Mouse (Mus musculus) erythroblast, adult 5-6 weeks (primary cell): Measurements from ENCODE around the gene Arpp19. TPM values are rescaled to one million over a fixed set of nuclear protein-coding genes. Genes with fewer than 3 reads are reported as not detected.
A peak's percentile ranks its signal among the peaks of the same experiment; 100 is the strongest.

Source experiments
- ATAC-seq: replicated peaks from 2 replicates; pipeline ENCODE4 v1.8.0; 2016; ENCODE audit warnings: moderate number of reproducible peaks, mild to moderate bottlenecking, moderate TSS enrichment, inconsistent platforms; ENCODE audit not compliant: poor library complexity, low FRiP score, severe bottlenecking
- total RNA-seq, 2 experiments: library from RNA; stranded (forward) in 1 of 2; stranded (reverse) in 1 of 2; fragments of 150-400 nt in 1 of 2; fragments of 200-764, 138-1000 nt in 1 of 2; gene quantifications; 2 replicates each; pipeline versions ENCODE4 v1.2.3 to v1.2.4; 2015 to 2017; ENCODE audit warnings: low replicate concordance in 2 of 2

Arpp19 gene
- total RNA-seq (2015; ENCODE audit: low replicate concordance), result 27.8 and 74.7 TPM in 2 replicates
- total RNA-seq (2017; ENCODE audit: low replicate concordance), result 30.8 and 55.2 TPM in 2 replicates

DNA sequence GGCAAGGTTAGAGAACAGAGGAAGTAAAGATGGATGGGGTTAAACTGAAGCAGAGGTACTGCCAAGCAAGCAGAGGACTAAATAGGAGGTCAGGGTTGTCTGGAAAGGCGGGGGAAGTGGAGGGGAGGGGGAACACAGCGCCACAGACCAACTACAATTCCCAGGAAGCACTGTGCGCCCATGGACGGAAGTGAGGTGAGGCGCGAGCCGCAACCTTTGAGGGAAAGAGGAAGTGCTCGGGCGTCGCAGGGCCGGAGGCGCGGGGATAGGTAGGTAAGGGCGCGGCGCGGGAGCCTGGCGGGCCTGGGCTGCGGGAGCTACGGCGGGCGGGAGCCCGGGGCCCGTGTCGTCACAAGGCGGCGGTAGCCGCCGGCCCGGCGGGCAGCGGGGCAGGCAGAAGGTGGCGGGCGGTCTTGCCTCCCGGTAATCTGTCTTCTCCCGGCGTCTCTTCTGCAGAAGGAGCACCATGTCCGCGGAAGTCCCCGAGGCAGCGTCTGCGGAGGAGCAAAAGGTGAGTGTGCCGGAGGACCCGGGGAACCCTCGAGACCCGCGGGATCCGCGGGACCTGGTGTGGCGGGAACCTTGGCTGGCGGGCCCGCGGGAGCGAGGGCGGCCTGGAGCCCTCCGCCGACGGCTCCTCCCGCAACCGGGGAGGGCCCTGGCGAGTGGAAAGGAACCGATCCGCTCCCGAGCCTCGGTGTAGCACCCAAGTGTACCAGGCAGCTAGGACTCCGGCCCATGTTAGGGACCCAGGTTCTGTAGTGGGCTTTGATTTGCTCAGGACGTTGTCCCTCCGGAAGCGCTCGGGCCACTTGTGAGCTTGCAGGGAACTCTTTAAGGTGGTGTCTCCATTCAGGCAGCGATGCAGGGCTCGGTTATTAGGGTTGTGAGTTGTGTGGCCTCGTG, at the start of gene Arpp19:
Arpp19 (plus strand) TSS at position 164 of the 906 bp plus-strand sequence.
- peak; percentile 75 for ATAC-seq

DNA sequence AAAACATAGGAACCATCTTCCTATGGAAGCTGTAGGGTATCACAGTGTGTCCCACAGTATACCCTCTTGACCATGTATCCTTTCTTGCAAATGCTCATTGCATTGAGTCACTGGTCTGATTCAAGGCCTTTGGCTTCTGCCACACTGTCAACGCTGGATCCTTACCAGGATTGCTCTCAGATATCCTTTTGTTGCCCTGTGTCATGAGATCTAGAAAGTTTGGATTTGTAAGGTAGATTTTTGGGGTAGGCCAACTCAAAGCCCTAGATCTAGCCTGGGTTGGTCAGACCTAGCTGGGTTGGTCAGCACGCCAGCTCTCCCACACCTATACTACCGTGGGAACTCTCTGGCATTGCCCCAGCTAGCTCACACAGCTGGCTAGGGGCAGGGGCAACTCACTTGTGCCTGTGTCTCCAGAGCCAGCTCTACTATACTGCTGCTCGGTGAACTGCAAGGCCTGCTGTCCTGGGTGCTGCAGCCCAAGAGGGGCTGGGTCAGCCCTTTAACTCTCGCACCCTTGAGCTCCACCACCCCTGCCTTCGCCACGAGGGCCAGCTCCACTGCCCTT, 48.4 kb upstream of the Arpp19 start:
- ATAC-seq, result no peak

DNA sequence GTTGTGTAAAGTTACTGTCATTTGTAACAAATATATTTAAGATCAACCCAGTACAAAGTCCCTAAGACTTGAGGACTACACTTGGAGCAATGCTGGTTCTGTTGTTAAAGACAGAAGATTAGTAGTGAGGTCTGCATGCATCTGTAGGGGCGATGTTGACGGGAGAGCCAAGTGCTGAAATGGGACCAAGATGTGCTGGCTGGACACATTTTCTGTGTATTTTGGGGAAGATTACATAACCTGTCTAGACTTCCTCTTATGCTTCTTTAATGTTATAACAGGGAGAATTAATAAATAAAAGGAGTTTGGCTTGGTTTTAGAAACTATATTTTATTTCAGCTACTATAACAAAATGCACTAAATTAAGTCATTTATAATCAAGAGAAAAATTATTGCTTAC, 47.4 kb upstream of the Arpp19 start:
- ATAC-seq, result no peak

DNA sequence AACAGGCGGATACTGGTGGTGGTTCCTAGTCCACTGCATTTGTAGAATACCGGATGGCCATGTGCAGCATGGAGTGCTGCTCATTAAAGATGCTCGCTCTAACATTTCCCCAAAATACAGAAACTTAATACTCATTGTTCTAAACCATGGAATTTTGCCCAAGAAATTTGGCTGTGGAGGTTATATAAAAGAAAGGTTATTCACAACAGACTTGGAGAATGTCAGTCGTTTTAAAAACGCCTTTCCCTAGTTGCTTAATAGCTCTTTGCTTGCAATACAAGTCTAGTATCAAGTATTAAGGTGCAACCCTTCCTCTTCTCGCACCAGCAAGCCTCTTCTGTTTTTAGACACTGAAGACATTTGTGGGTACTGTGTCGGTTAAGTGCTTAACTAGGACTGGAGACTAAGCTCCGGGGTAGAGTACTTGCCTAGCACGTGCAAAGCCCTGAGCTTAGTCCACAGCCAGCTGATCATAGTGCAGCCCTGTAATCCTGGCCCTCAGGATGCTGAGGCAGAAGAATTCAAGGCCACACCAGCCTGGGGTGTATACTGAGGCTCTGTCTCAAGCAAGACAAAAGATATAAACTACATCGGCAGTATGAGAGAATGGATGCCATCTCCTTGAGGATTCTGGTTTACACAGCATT, 42.7 kb upstream of the Arpp19 start:
- ATAC-seq, result no peak

DNA sequence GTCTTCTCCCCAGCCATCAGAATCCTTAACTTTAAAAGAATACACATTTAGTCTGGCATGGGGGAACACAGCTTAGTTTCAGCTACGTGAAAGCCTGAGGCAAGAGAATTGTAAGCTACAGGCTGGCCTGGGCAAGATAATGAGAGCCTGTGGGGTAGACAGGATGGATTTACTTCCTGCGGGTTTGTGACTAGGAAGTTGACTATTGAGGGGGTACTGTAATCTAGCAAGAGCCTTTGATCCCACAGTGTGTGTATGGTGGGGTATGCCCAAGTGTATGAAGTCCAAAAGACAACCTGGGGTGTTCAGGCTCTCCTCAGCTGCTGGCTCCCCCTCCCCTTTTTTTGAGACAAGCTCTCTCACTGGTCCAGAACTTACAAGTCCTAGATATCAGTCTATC, 41.1 kb upstream of the Arpp19 start:
- no peak for ATAC-seq

DNA sequence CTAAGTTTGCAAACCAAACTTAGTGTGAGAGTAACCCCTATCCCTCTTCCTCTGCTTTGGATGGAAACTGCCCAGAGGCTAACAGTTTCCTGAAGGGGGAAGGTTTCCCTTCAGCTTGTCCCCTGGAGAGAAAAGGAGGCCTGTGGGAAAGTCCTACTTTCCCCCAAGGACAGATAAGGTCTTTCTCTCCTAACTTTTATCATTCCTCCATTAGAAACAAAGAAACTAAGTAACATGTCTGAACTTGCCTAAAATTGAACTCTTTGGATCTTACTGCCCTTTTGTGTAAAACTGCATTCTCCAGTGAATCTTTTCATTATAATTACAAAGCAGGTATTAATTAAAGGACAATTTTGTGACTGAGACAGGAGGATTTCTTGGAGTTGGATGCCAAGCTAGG, 39.4 kb upstream of the Arpp19 start:
- no peak for ATAC-seq

DNA sequence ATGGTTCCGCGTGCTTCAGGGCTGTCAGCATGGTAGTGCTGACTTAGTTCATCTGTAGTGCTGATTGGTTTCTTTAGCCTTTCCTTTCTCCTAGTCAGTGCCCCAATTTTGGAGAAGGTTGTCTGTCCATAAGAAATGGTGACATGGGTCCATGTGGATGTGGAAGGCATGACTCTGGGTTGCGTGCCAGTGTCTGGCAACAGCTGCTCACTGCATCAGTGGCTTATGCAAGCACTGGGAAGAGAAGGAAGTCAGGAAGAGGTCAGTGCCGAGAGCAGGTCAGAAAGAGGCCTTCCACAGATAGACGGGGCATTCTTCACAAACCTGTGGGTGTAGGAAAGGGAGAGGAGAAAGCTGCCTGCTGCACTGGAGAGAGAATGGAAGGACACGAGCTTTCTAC, 36.4 kb upstream of the Arpp19 start:
- ATAC-seq, result no peak

DNA sequence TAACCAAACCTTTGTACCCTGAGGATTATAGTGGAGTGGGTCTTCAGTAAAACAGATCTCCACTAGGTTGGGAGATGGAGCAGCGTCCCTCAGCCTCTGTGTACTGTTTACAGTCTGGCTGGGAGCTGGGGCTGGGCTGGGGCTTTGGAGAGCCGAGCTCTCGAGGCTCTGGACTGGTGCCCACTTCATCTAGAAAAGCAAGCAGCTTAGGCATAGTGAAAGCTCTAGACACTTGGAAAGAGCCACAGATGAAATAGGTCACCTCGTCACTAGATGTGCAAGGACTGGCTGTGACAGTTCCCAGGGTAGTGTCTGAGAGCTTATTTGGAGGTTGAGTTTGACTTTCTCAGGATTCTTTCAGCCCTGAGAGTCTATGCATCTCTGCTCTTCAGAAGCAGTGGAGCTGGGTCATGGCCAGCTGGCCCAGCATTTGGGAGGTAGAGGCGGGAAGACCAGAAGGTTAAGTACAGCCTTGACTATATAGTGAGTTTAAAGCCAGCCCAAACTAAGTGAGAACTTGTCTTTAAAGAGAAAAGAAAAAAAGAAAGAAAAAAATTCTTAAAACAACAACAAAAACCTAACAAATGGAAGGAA, 35.7 kb upstream of the Arpp19 start:
- ATAC-seq, result no peak

DNA sequence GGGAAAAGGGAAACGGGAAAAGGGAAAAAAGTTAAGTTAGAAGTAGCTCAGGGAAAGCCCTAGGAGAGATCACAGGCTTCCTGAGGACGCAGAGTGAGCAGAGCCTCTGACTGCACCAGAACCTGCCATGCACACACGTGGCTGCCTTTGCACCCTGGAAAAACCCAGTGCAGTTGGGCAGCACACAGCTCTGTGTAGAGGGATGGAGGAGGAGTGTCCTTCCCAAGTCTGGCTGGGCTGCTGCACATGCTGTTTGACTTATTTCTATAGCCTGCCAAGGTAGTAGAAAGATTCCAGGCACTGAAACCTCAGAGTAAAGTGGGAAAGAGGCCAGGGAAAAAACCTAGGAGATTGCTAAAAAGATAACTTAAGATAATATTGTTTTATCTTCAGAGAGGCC, 35.2 kb upstream of the Arpp19 start:
- no peak for ATAC-seq

DNA sequence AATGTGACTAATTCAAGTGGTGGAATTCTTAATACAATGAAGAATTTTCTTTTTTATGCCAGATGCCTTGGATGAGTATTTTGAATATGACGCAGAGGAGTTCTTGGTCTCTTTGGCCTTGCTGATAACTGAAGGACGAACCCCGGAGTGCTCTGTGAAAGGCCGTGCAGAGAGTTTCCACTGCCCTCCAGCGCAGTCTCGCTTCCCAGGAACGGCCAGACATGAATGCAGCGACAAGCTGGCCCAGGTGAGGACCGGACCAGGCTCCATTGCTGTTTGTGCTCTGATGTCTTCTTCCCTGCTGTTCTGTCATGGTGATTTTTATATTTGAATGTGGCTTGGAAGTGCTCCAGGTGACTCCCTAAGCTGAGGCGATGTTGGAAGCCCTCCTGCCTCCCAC, 33.2 kb upstream of the Arpp19 start:
- ATAC-seq, result no peak

DNA sequence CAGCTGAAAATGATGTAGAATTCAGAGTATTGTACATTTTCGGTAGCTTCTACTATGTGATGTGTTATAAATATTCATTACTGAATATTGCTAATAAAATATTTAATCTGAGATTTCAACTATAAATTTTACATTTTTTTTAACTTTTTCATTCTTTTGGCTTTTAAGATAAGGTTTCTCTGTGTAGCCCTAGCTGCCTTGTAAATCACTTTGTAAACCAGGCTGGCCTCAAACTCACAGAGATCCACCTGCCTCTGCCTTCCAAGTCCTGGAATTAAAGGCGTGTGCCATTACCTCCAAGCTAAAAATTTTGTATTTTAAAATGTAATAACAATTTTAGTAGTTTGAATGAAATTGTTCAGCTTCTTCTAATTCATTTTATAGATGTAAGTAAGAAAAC, 20.8 kb upstream of the Arpp19 start:
- no peak for ATAC-seq

DNA sequence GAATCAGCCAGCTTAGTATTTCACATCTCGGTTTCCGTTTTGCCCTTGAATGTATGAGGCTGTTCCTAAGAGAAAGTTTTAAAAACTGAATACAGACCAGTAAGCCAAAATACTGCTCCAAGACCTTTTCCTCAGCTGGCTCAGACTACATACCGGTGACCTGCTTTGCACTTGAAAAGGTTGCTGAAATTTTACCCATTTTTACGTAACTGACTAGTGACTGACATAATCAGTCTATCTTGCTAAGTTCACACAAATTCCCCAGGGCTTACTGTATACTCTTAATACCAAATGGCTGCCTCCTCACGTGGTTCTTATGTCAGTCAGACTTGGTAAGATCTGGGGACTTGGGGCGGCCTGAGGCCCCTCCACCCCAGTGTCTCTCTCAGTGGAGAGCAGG, 18.2 kb upstream of the Arpp19 start:
- no peak for ATAC-seq

DNA sequence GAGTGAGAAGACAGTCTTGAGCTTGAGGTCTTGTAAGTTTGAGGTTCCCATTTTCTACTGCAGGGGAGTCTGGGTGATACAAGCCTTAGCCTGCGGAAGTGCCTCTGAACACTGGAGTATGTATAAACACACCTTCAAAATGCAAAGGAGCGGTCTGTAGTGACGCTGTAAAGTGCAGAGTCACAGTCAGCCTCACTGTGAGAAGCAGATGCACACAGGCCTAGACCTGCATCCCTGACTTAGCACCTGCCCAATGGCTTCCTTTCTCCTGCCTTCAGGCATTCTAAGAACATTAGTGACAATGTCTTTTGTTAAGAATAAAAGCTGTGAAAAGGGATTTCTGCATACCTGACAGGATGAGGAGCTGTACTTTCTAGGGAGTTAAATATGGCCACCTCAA, 17.8 kb upstream of the Arpp19 start:
- no peak for ATAC-seq

DNA sequence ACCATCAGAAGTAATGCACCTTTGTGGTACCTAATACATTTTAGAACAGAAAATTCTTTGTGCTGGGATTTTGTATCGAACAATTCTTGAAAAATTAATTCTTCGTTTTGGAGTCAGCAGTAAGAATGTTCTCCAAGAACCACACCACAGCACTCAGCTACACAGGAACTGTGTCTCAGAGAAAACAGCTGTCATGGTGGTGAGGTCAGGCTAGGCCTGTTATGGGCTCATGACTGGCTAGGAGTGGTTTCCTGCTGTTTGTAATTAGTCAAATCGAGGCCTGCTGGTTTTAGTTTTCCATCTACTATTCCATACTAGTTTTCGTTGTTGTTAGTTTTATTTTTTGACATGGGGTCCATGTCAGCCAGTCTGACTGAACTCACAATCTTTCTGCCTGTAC, 16.9 kb upstream of the Arpp19 start:
- ATAC-seq, result no peak

DNA sequence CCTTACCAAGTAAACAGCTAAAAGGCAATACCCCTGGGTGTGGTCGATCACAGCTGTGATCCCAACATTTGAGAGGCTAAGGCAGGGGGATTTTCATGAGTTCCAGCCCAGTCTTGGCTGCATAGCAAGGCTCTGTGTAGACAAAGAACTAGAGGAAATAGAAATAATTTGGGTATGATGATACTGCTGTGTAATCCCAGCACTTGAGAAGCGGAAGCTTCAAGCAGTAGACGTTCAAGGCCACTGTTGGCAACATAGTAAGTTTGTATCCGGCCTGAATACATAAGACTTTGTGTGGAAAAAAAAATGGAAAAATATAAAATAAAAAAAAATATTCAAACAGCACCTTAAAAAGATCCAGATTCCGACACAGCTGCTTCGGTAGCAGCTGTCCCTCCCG, 14.9 kb upstream of the Arpp19 start:
- no peak for ATAC-seq

DNA sequence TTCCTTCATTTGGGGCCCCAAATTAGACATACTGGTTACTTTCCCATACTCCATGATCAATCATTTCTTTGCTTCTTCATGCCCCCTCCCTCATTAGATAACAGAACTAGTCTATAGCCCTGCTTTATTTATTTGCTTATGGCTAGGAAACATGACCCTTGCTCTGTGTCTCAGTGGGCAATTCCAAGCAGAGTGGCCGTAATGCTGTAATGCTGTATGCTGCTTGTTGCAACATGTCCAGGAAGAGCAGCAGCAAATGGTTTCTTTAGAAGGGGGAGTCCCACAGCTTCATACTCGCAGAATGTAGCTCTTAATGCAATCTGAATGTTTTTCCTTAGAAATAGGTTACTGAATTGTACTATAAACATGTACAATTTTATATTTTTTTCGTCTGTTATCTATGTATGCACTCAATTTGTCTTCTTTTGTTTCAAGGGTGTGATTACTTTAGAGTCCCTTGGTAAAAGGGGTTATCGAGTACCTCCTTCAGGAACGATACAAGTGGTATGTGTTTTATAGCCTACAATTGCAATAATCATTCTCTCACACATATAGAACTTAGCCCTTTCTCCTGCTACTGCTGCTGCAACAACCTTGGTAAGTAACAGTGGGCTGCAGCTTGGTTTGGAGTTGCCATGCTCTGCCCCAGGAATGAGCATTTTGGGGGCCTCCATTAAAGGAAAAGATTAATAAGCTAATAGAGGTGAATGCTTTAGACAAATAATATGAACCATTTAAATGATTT, 14.1 kb upstream of the Arpp19 start:
- ATAC-seq, result no peak

DNA sequence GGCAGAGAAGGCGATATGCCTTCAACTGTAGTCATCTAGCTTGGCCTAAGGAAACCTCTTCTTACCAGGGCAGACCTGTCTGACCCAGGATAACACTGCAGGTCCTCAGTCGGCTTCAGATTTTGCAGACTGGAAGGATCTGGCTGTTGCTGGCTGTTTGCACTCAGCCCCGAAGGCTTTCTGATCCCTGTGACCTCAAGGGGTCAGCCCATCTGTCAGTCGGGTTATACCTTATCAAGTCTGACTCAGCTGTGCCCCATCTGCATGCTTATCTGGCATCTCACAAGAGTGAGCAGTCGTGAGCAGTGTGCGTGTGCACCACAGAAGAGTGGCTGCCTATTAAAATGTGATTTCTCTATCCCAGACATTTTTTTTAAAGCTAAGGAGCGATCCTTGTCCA, 13.3 kb upstream of the Arpp19 start:
- ATAC-seq, result no peak

DNA sequence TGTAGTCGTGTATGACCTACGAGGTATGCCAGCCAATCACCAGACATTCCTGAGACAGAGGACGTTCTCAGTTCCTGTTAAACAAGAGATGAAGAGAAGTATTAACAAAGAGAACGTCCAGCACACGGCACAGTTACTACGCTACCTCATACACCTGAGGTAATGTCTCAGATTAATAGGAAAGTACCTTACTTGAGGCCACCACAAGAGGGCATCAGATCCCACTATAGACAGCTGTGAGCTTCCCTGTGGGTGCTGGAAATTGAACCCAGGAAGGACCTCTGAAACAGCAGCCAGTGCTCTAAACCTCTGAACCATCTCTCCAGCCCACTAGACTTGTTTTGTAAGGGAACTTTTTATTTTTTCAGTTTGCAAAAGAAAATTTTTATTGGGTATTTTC, 11.7 kb upstream of the Arpp19 start:
- ATAC-seq, result no peak; the same call in 1 of the 2 replicates

DNA sequence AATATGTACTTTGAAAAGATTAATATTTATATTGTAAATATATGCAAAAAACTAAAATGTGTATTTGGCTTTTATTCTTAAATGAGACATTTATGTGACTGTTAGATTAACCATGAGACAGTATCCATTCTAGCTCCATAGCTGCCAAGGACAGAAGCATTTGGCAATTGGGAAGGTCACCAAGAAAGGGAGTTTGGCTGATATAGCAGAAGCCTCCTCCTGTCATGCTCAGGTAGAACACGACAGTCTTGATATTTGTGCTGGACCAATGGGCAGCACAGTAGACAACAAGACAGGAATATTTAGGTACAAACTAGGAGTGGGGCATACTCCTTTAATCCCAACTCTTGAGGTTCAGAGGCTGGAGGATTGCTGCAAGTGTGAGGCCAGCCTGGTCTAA, 5.0 kb upstream of the Arpp19 start:
- ATAC-seq, result no peak

DNA sequence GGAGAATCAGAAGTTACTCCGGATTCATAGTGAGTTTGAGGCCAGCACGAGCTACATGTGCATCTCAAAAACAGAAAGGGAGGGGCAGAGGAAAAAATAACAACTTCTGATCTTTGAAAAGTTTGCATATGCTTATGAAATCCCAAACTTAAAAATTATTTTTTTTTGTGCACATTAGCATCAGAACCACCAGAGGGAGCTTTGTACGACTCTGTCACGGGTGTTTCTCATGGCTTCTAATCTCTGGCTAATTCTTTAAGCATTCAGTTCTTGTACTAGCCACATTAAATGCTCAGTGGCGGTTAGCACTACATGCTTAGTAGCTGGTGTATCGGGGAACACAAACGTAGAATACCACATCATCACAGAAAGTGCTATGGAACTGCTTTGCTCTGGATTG, 4.3 kb upstream of the Arpp19 start:
- ATAC-seq, result no peak
